Mouse (Mus musculus): ENCODE measurements around the gene Mcrs1. TPM values are rescaled to one million over a fixed set of nuclear protein-coding genes. Genes with fewer than 3 reads are reported as not detected.

Gene Mcrs1
- total and polyA plus RNA-seq, 3 experiments = 124 to 131 TPM; not detected in 1

Other genes with a start within 250 kb of the Mcrs1 start
- gene Tuba1c, start 222.1 kb downstream of the Mcrs1 start, total RNA-seq (2012; rRNA removed) = 163 and 201 TPM in 2 replicates
- 100 to 1,000 TPM in 1 of 2 experiments, not detected in 1; 129 TPM for gene Tuba1c, start 222.1 kb downstream of the Mcrs1 start, polyA plus RNA-seq (2012; ENCODE audit: insufficient read depth in 1 of 2, insufficient read length in 2 of 2, low read depth in 1 of 2, low replicate concordance in 2 of 2, missing spikeins in 1 of 2)
- not detected in 2 replicates for gene Prph, start 196.8 kb downstream of the Mcrs1 start, total RNA-seq (2012; rRNA removed)
- not detected for gene Prph, start 196.8 kb downstream of the Mcrs1 start, polyA plus RNA-seq (2012; ENCODE audit: insufficient read depth in 1 of 2, insufficient read length in 2 of 2, low read depth in 1 of 2, low replicate concordance in 2 of 2, missing spikeins in 1 of 2)
- 24.3 and 25.8 TPM in 2 replicates for gene Troap, start 177.4 kb downstream of the Mcrs1 start, total RNA-seq (2012; rRNA removed)
- 10 to 100 TPM in 1 of 2 experiments, not detected in 1; 70.2 TPM for gene Troap, start 177.4 kb downstream of the Mcrs1 start, polyA plus RNA-seq (2012; ENCODE audit: insufficient read depth in 1 of 2, insufficient read length in 2 of 2, low read depth in 1 of 2, low replicate concordance in 2 of 2, missing spikeins in 1 of 2)
- 0.15 TPM in 1 of 2 replicates, not detected in the other for gene C1ql4, start 164.1 kb downstream of the Mcrs1 start, total RNA-seq (2012; rRNA removed)
- gene C1ql4, start 164.1 kb downstream of the Mcrs1 start, polyA plus RNA-seq (2012; ENCODE audit: insufficient read depth in 1 of 2, insufficient read length in 2 of 2, low read depth in 1 of 2, low replicate concordance in 2 of 2, missing spikeins in 1 of 2) = under 1 TPM in 1 of 2 experiments, not detected in 1; 0.08 TPM
- 3.2 TPM in 2 replicates for gene Dnajc22, start 158.8 kb downstream of the Mcrs1 start, total RNA-seq (2012; rRNA removed)
- 1 to 10 TPM in 1 of 2 experiments, not detected in 1; 5.3 TPM for gene Dnajc22, start 158.8 kb downstream of the Mcrs1 start, polyA plus RNA-seq (2012; ENCODE audit: insufficient read depth in 1 of 2, insufficient read length in 2 of 2, low read depth in 1 of 2, low replicate concordance in 2 of 2, missing spikeins in 1 of 2)
- 8.2 and 12.0 TPM in 2 replicates for gene Spats2, start 126.0 kb downstream of the Mcrs1 start, total RNA-seq (2012; rRNA removed)
- gene Spats2, start 126.0 kb downstream of the Mcrs1 start, polyA plus RNA-seq (2012; ENCODE audit: insufficient read depth in 1 of 2, insufficient read length in 2 of 2, low read depth in 1 of 2, low replicate concordance in 2 of 2, missing spikeins in 1 of 2) = 10 to 100 TPM in 1 of 2 experiments, not detected in 1; 24.5 TPM
- 0.15 and 0.16 TPM in 2 replicates for gene Kcnh3, start 27.1 kb downstream of the Mcrs1 start, total RNA-seq (2012; rRNA removed)
- gene Kcnh3, start 27.1 kb downstream of the Mcrs1 start, polyA plus RNA-seq (2012; ENCODE audit: insufficient read depth in 1 of 2, insufficient read length in 2 of 2, low read depth in 1 of 2, low replicate concordance in 2 of 2, missing spikeins in 1 of 2) = 1 to 10 TPM in 1 of 2 experiments, not detected in 1; 1.3 TPM
- 21.6 and 24.7 TPM in 2 replicates for gene Prpf40b, start 43.1 kb upstream of the Mcrs1 start, total RNA-seq (2012; rRNA removed)
- 10 to 100 TPM in 1 of 2 experiments, not detected in 1; 46.4 TPM for gene Prpf40b, start 43.1 kb upstream of the Mcrs1 start, polyA plus RNA-seq (2012; ENCODE audit: insufficient read depth in 1 of 2, insufficient read length in 2 of 2, low read depth in 1 of 2, low replicate concordance in 2 of 2, missing spikeins in 1 of 2)
- gene Fam186b, start 43.9 kb upstream of the Mcrs1 start, total RNA-seq (2012; rRNA removed) = not detected in 2 replicates
- gene Fam186b, start 43.9 kb upstream of the Mcrs1 start, polyA plus RNA-seq (2012; ENCODE audit: insufficient read depth in 1 of 2, insufficient read length in 2 of 2, low read depth in 1 of 2, low replicate concordance in 2 of 2, missing spikeins in 1 of 2) = under 1 TPM in 1 of 2 experiments, not detected in 1; 0.11 TPM
- gene Fmnl3, start 118.5 kb upstream of the Mcrs1 start, total RNA-seq (2012; rRNA removed) = 0.04 and 0.10 TPM in 2 replicates
- under 1 TPM in 1 of 2 experiments, not detected in 1; 0.06 TPM for gene Fmnl3, start 118.5 kb upstream of the Mcrs1 start, polyA plus RNA-seq (2012; ENCODE audit: insufficient read depth in 1 of 2, insufficient read length in 2 of 2, low read depth in 1 of 2, low replicate concordance in 2 of 2, missing spikeins in 1 of 2)
- gene Tmbim6, start 140.9 kb upstream of the Mcrs1 start, total RNA-seq (2012; rRNA removed) = 216 and 243 TPM in 2 replicates
- 100 to 1,000 TPM in 1 of 2 experiments, not detected in 1; 339 TPM for gene Tmbim6, start 140.9 kb upstream of the Mcrs1 start, polyA plus RNA-seq (2012; ENCODE audit: insufficient read depth in 1 of 2, insufficient read length in 2 of 2, low read depth in 1 of 2, low replicate concordance in 2 of 2, missing spikeins in 1 of 2)
- 2.5 and 3.3 TPM in 2 replicates for gene Nckap5l, start 205.8 kb upstream of the Mcrs1 start, total RNA-seq (2012; rRNA removed)
- 10 to 100 TPM in 1 of 2 experiments, not detected in 1; 14.1 TPM for gene Nckap5l, start 205.8 kb upstream of the Mcrs1 start, polyA plus RNA-seq (2012; ENCODE audit: insufficient read depth in 1 of 2, insufficient read length in 2 of 2, low read depth in 1 of 2, low replicate concordance in 2 of 2, missing spikeins in 1 of 2)
- 7.8 and 8.8 TPM in 2 replicates for gene Bcdin3d, start 222.8 kb upstream of the Mcrs1 start, total RNA-seq (2012; rRNA removed)
- 10 to 100 TPM; 13.7 to 31.3 TPM for gene Bcdin3d, start 222.8 kb upstream of the Mcrs1 start, polyA plus RNA-seq (2012; ENCODE audit: insufficient read depth in 1 of 2, insufficient read length in 2 of 2, low read depth in 1 of 2, low replicate concordance in 2 of 2, missing spikeins in 1 of 2)

Measured in MEL (cell line).